27 mouse cellular contexts compared by ENCODE assay signal in the genomic region with DNA sequence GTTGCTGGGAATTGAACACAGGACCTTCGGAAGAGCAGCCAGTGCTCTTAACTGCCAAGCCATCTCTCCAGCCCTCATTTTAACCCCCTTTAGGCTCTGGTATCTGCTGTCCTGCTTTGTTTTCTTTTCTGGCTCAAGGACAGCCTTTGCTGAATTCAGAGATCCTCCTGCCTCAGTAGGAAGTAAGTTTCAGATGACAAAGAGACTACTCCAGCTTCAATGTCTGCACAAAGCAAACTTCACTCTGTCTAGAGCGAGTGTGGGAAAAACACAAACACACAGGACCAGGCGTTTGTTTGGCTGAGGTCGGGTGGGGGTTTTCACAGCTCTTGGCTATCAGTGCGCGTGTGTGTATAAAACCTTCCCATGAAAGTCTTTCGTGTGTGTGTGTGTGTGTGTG. TPM values are rescaled to one million over a fixed set of nuclear protein-coding genes. Genes with fewer than 3 reads are reported as not detected.
DNase-seq lines count a peak whose midpoint lies in the region; ATAC-seq and TF ChIP-seq lines count a peak whose summit lies in the region.
"Had no signal": no experiment of that assay in that cellular context is flagged by ENCODE, and none has a peak within 500 bp of the region (broad histone marks: within the 10 kb centered on the region; RNA-seq: fewer than 3 reads in every experiment).

No protein-coding gene starts in this region.

- no peaks in the 10 kb centered on the region for H3K36me3 ChIP-seq in liver, embryonic 12.5 days
- H3K36me3 ChIP-seq in E14TG2a.4 (ENCODE audit: insufficient read depth, low read length): no peaks in the 10 kb centered on the region
- H3K36me3 ChIP-seq: embryonic facial prominence, embryonic 10.5 days; embryonic facial prominence, embryonic 12.5 days; forebrain, embryonic 15.5 days; G1E had no signal

- peak overlapping the region; percentile 44; the same call in 1 of the 2 replicates for H3K9ac ChIP-seq in liver, embryonic 12.5 days
- H3K9ac ChIP-seq: embryonic facial prominence, embryonic 12.5 days; forebrain, embryonic 13.5 days; forebrain, embryonic 15.5 days; forebrain, postnatal 0 days had no signal

- no peak for TF ChIP-seq CTCF in E14TG2a.4 (conservative IDR thresholded peaks at IDR 0.05; ENCODE audit: low read length)

- no peak overlapping the region for H3K4me2 ChIP-seq in liver, embryonic 12.5 days
- H3K4me2 ChIP-seq: forebrain, embryonic 15.5 days had no signal

- 68% methylated on average over 7 of the region's 7 CpGs for WGBS in liver, embryonic 12.5 days (ENCODE audit: insufficient replicate concordance)

- H3K4me3 ChIP-seq in liver, embryonic 12.5 days: no peak overlapping the region
- peak overlapping the region; percentile 61 for H3K4me3 ChIP-seq in E14TG2a.4 (replicated peaks; ENCODE audit: low read length)
- H3K4me3 ChIP-seq: forebrain, embryonic 13.5 days; forebrain, embryonic 15.5 days had no signal

- ATAC-seq in liver, embryonic 12.5 days: no peak
- ATAC-seq: activated CD4-positive, CD25-positive, alpha-beta regulatory T cell, adult 4 months; CD4-positive, CD25-positive, alpha-beta regulatory T cell, adult 4 months; forebrain, embryonic 13.5 days; forebrain, embryonic 15.5 days; forebrain, postnatal 0 days; Patski had no signal

- peaks cover 30% of the 10 kb centered on the region for H3K4me1 ChIP-seq in liver, embryonic 12.5 days
- H3K4me1 ChIP-seq in E14TG2a.4 (replicated peaks; ENCODE audit: low read depth, low read length): peaks cover 71% of the 10 kb centered on the region
- H3K4me1 ChIP-seq: forebrain, embryonic 15.5 days had no signal

- no peaks in the 10 kb centered on the region for H3K9me3 ChIP-seq in liver, embryonic 12.5 days (replicated peaks)
- H3K9me3 ChIP-seq in E14TG2a.4 (ENCODE audit: low read length): no peaks in the 10 kb centered on the region
- H3K9me3 ChIP-seq: embryonic facial prominence, embryonic 10.5 days; embryonic facial prominence, embryonic 12.5 days; forebrain, embryonic 13.5 days; forebrain, embryonic 15.5 days; G1E had no signal

- DNase-seq in liver (no peak), ES-CJ7 (ENCODE audit: low read depth, low spot score) (peak; percentile 76), R1 (ENCODE audit: low read depth, low spot score) (peak; percentile 89)
- no peak for DNase-seq in urinary bladder, postnatal 14 days (ENCODE audit: low spot score)
- no peak for DNase-seq in kidney, adult 9 months
- DNase-seq in testis, postnatal 14 days (ENCODE audit: low spot score): no peak
- DNase-seq: adrenal gland, adult 8-10 months; adrenal gland, postnatal 14 days; adrenal gland, postnatal 36 days; B cell, adult 2 months; cerebellum, adult 11-12 months; cerebellum, adult 2 months; cerebellum, adult 9-10 months; cerebellum, postnatal 10 days; cerebellum, postnatal 25 days; forebrain, postnatal 0 days had no signal

- peaks cover 26% of the 10 kb centered on the region for H3K27me3 ChIP-seq in liver, embryonic 12.5 days (replicated peaks)
- H3K27me3 ChIP-seq in E14TG2a.4 (ENCODE audit: insufficient read depth, low read length): no peaks in the 10 kb centered on the region
- H3K27me3 ChIP-seq: CH12.LX; embryonic facial prominence, embryonic 12.5 days; Patski had no signal

- no peak overlapping the region for H3K27ac ChIP-seq in liver, embryonic 12.5 days
- H3K27ac ChIP-seq: embryonic facial prominence, embryonic 10.5 days; embryonic facial prominence, embryonic 12.5 days; forebrain, embryonic 13.5 days; forebrain, embryonic 15.5 days had no signal

RNA-seq across cellular contexts. Expression of a gene that starts 24.3 kb away (rescaled TPM):
- polyA plus RNA-seq in liver, embryonic 12.5 days (2016; fragmentation: Nextera tagmentation; extraction: Ambion mirVana): 35.6 and 37.1 TPM in 2 replicates

RNA-seq across cellular contexts. Expression of a gene that starts 30.0 kb away (rescaled TPM):
- polyA plus RNA-seq in liver, embryonic 12.5 days (2016; fragmentation: Nextera tagmentation; extraction: Ambion mirVana): 84.0 and 87.0 TPM in 2 replicates

Comparison
In these comparisons a context has a peak if more than half of its experiments do, and no peak if none do; other contexts are left out.
1. DNase-seq: peak in ES-CJ7 (single experiment) and R1 (single experiment); none in liver (single experiment), urinary bladder, postnatal 14 days (single experiment), kidney, adult 9 months (single experiment) and testis, postnatal 14 days (single experiment).